7 mouse cellular contexts compared by ENCODE assay signal in the genomic region with DNA sequence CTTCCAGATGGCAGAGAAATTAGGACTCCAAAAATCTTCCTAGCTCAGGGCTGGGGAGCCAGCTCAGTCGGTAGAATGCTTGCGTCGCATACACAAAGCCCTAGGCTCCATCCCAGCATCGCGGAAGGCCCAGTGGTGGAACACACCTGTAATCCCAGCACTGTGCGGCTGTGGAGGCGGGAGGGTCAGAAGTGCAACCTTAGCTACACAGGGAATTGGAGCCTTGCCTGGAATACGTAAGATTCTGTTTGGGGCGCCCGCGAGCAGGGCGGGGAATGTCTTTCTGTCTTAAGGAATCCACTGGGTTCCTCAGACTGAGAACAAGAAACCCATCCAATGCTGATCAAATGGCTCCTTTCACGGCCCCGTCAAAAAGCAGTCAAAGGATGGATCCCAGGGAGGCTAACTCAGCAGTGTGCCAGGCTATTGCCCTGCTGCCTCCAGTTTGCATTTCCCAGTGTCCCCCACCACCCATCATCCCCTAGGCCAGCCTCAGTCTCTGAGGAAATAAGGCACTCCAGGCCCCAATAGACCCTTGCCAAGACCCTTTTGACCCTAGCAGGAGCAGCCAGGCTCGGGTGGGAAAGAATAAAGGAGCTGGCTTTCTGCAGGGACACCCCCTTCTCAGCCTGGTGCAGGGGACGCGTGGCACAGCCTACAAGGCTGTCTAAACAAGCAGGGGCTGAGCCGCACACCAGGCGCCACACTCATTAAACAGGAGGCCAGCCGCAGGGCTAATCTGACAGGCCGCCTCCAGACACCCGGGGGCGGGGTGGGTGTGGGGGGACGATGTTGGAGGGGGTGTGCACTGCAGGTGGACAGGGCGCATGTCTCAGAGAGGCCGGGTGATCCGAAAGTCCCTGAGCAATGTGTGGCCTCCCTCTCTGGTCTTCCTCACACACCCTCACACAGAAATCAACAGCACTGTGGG.
DNase-seq lines count a peak whose midpoint lies in the region; ATAC-seq and TF ChIP-seq lines count a peak whose summit lies in the region.

No protein-coding gene starts in this region.

- no peak overlapping the region for H3K4me2 ChIP-seq in lung, postnatal 0 days (replicated peaks; ENCODE audit: low read depth, low read length)
- H3K4me2 ChIP-seq in forebrain, embryonic 13.5 days = peak overlapping the region; percentile 12; the same call in 1 of the 2 replicates
- no peak overlapping the region for H3K4me2 ChIP-seq in stomach, postnatal 0 days (replicated peaks; ENCODE audit: low read depth)

- no peak overlapping the region for H3K27ac ChIP-seq in lung, postnatal 0 days (ENCODE audit: low read length)
- peak overlapping the region; percentile 73 for H3K27ac ChIP-seq in forebrain, embryonic 13.5 days
- H3K27ac ChIP-seq in limb, embryonic 10.5 days = peak overlapping the region; percentile 76
- peak overlapping the region; percentile 35; the same call in 1 of the 2 replicates for H3K27ac ChIP-seq in stomach, postnatal 0 days (replicated peaks)

- no peak for TF ChIP-seq EP300 in lung, postnatal 0 days (IDR thresholded peaks at IDR 0.05)
- TF ChIP-seq EP300 in stomach, postnatal 0 days (optimal IDR thresholded peaks at IDR 0.05) = no peak

- H3K4me3 ChIP-seq in lung, postnatal 0 days (ENCODE audit: low read depth, low read length) = no peak overlapping the region
- H3K4me3 ChIP-seq in forebrain, embryonic 13.5 days = no peak overlapping the region
- no peak overlapping the region for H3K4me3 ChIP-seq in limb, embryonic 10.5 days
- no peak overlapping the region for H3K4me3 ChIP-seq in stomach, postnatal 0 days (ENCODE audit: low read depth, low read length)

- peak; percentile 23 for DNase-seq in lung, postnatal 0 days (ENCODE audit: low spot score)
- no peak for DNase-seq in lung, postnatal 4 days
- peak; percentile 44 for DNase-seq in limb, embryonic 10.5 days (ENCODE audit: low spot score)
- DNase-seq in stomach, postnatal 0 days (ENCODE audit: low spot score) = peak; percentile 53
- no peak for DNase-seq in lung, postnatal 36 days

- no peak overlapping the region for H3K9ac ChIP-seq in lung, postnatal 0 days (replicated peaks; ENCODE audit: low read depth)
- H3K9ac ChIP-seq in forebrain, embryonic 13.5 days = no peak overlapping the region
- H3K9ac ChIP-seq in stomach, postnatal 0 days (ENCODE audit: low read length) = no peak overlapping the region

- no peaks in the 10 kb centered on the region for H3K36me3 ChIP-seq in lung, postnatal 0 days (ENCODE audit: insufficient read depth, low read length)
- no peaks in the 10 kb centered on the region for H3K36me3 ChIP-seq in forebrain, embryonic 13.5 days (ENCODE audit: poor library complexity, severe bottlenecking)
- H3K36me3 ChIP-seq in limb, embryonic 10.5 days = no peaks in the 10 kb centered on the region
- H3K36me3 ChIP-seq in stomach, postnatal 0 days (ENCODE audit: control insufficient read depth, insufficient read depth, low read length) = no peaks in the 10 kb centered on the region

- TF ChIP-seq CTCF in lung, postnatal 0 days (IDR thresholded peaks at IDR 0.05) = no peak
- no peak for TF ChIP-seq CTCF in stomach, postnatal 0 days (IDR thresholded peaks at IDR 0.05; ENCODE audit: low read depth)

- ATAC-seq in lung, postnatal 0 days = no peak; the same call in 1 of the 2 replicates
- peak; percentile 88 for ATAC-seq in forebrain, embryonic 13.5 days
- ATAC-seq in stomach, postnatal 0 days (ENCODE audit: low FRiP score, low TSS enrichment) = peak; percentile 54
- ATAC-seq in megakaryocyte, adult 5-6 weeks (ENCODE audit: poor library complexity, severe bottlenecking) = no peak

- no peaks in the 10 kb centered on the region for H3K9me3 ChIP-seq in lung, postnatal 0 days (ENCODE audit: low read length)
- H3K9me3 ChIP-seq in forebrain, embryonic 13.5 days (replicated peaks) = no peaks in the 10 kb centered on the region
- no peaks in the 10 kb centered on the region for H3K9me3 ChIP-seq in limb, embryonic 10.5 days (replicated peaks)
- H3K9me3 ChIP-seq in stomach, postnatal 0 days (ENCODE audit: control insufficient read depth, low read length) = no peaks in the 10 kb centered on the region

- H3K4me1 ChIP-seq in lung, postnatal 0 days (ENCODE audit: insufficient read depth, low read depth, low read length) = no peaks in the 10 kb centered on the region
- peaks cover 25% of the 10 kb centered on the region for H3K4me1 ChIP-seq in forebrain, embryonic 13.5 days
- H3K4me1 ChIP-seq in limb, embryonic 10.5 days = peaks cover 28% of the 10 kb centered on the region
- no peaks in the 10 kb centered on the region for H3K4me1 ChIP-seq in stomach, postnatal 0 days (replicated peaks; ENCODE audit: control insufficient read depth, insufficient read depth)

- 46% methylated on average over 21 of the region's 27 CpGs for WGBS in lung, postnatal 0 days
- 32% methylated on average over 27 of the region's 27 CpGs for WGBS in forebrain, embryonic 13.5 days
- 22% methylated on average over 27 of the region's 27 CpGs for WGBS in limb, embryonic 10.5 days
- 37% methylated on average over 27 of the region's 27 CpGs for WGBS in stomach, postnatal 0 days

- H3K27me3 ChIP-seq in lung, postnatal 0 days (replicated peaks; ENCODE audit: insufficient read depth, low read length) = no peaks in the 10 kb centered on the region
- peaks cover 14% of the 10 kb centered on the region; the same call in 1 of the 2 replicates for H3K27me3 ChIP-seq in forebrain, embryonic 13.5 days
- H3K27me3 ChIP-seq in limb, embryonic 10.5 days (ENCODE audit: low read depth, poor library complexity, severe bottlenecking) = peaks cover 95% of the 10 kb centered on the region
- no peaks in the 10 kb centered on the region for H3K27me3 ChIP-seq in stomach, postnatal 0 days (ENCODE audit: control insufficient read depth, insufficient read depth, low read length)

Comparison
In these comparisons a context has a peak if more than half of its experiments do, and no peak if none do; other contexts are left out.
1. DNase-seq: peak in lung, postnatal 0 days (single experiment), limb, embryonic 10.5 days (single experiment) and stomach, postnatal 0 days (single experiment); none in lung, postnatal 4 days (0 of 2) and lung, postnatal 36 days (single experiment).
2. ATAC-seq: peak in forebrain, embryonic 13.5 days (single experiment) and stomach, postnatal 0 days (single experiment); none in lung, postnatal 0 days (single experiment) and megakaryocyte, adult 5-6 weeks (single experiment).